Mouse (Mus musculus): ENCODE measurements around the gene Pear1.

Gene Pear1

GRCm38 (mm10) chr3:87812873-87813272 lies 11.2 kb downstream of the Pear1 start:
- in situ Hi-C loops (cut with MboI; ENCODE audit: low pct_unique_long_range_greater_than_20kb in 1 of 2, low sequenced_read_pairs in 2 of 2, unreplicated experiment in 1 of 2): no loop called here

GRCm38 (mm10) chr3:87812413-87812812 lies 11.7 kb downstream of the Pear1 start:
- in situ Hi-C loops (cut with MboI; ENCODE audit: low pct_unique_long_range_greater_than_20kb in 1 of 2, low sequenced_read_pairs in 2 of 2, unreplicated experiment in 1 of 2): no loop called here

GRCm38 (mm10) chr3:87811297-87811696 lies 12.8 kb downstream of the Pear1 start:
- in situ Hi-C loops (cut with MboI; ENCODE audit: low pct_unique_long_range_greater_than_20kb in 1 of 2, low sequenced_read_pairs in 2 of 2, unreplicated experiment in 1 of 2): no loop called here

GRCm38 (mm10) chr3:87809322-87809962 lies 14.7 kb downstream of the Pear1 start:
- in situ Hi-C loops (cut with MboI; ENCODE audit: low pct_unique_long_range_greater_than_20kb in 1 of 2, low sequenced_read_pairs in 2 of 2, unreplicated experiment in 1 of 2): no loop called here

GRCm38 (mm10) chr3:87804038-87804677 lies 19.9 kb downstream of the Pear1 start:
- in situ Hi-C loops (cut with MboI; ENCODE audit: low pct_unique_long_range_greater_than_20kb in 1 of 2, low sequenced_read_pairs in 2 of 2, unreplicated experiment in 1 of 2): no loop called here

GRCm38 (mm10) chr3:87801681-87802080 lies 22.4 kb downstream of the Pear1 start:
- in situ Hi-C loops (cut with MboI; ENCODE audit: low pct_unique_long_range_greater_than_20kb in 1 of 2, low sequenced_read_pairs in 2 of 2, unreplicated experiment in 1 of 2): no loop called here

GRCm38 (mm10) chr3:87796736-87797334 lies 27.3 kb downstream of the Pear1 start, which contains the start of gene Insrr:
TSS of gene Insrr (plus strand) at chr3:87796951.
- in situ Hi-C loops (cut with MboI; ENCODE audit: low pct_unique_long_range_greater_than_20kb in 1 of 2, low sequenced_read_pairs in 2 of 2, unreplicated experiment in 1 of 2): loop anchor here in 1 of 2 experiments (10.0 kb wide), 1 partner anchor 158 kb away; no protein-coding TSS in a partner anchor

- in situ Hi-C loops (cut with MboI; ENCODE audit: low pct_unique_long_range_greater_than_20kb in 1 of 2, low sequenced_read_pairs in 2 of 2, unreplicated experiment in 1 of 2): loop anchor here in 1 of 2 experiments (10.0 kb wide), 1 partner anchor 159 kb away; no protein-coding TSS in a partner anchor
Measured at GRCm38 (mm10) chr3:87795336-87796277, 28.5 kb downstream of the Pear1 start.

GRCm38 (mm10) chr3:87794922-87795325 lies 29.2 kb downstream of the Pear1 start, which contains the start of gene Ntrk1:
TSS of gene Ntrk1 (minus strand) at chr3:87795162.
- in situ Hi-C loops (cut with MboI; ENCODE audit: low pct_unique_long_range_greater_than_20kb in 1 of 2, low sequenced_read_pairs in 2 of 2, unreplicated experiment in 1 of 2): loop anchor here in 1 of 2 experiments (10.0 kb wide), 1 partner anchor 160 kb away; no protein-coding TSS in a partner anchor

- in situ Hi-C loops (cut with MboI; ENCODE audit: low pct_unique_long_range_greater_than_20kb in 1 of 2, low sequenced_read_pairs in 2 of 2, unreplicated experiment in 1 of 2): loop anchor here in 1 of 2 experiments (10.0 kb wide), 1 partner anchor 165 kb away; no protein-coding TSS in a partner anchor
Measured at GRCm38 (mm10) chr3:87789768-87790167, 34.3 kb downstream of the Pear1 start.

GRCm38 (mm10) chr3:87789248-87789647 lies 34.9 kb downstream of the Pear1 start:
- in situ Hi-C loops (cut with MboI; ENCODE audit: low pct_unique_long_range_greater_than_20kb in 1 of 2, low sequenced_read_pairs in 2 of 2, unreplicated experiment in 1 of 2): no loop called here

- in situ Hi-C loops (cut with MboI; ENCODE audit: low pct_unique_long_range_greater_than_20kb in 1 of 2, low sequenced_read_pairs in 2 of 2, unreplicated experiment in 1 of 2): no loop called here
Measured at GRCm38 (mm10) chr3:87785626-87786214, 38.4 kb downstream of the Pear1 start.

GRCm38 (mm10) chr3:87785156-87785555 lies 39.0 kb downstream of the Pear1 start:
- in situ Hi-C loops (cut with MboI; ENCODE audit: low pct_unique_long_range_greater_than_20kb in 1 of 2, low sequenced_read_pairs in 2 of 2, unreplicated experiment in 1 of 2): no loop called here

- in situ Hi-C loops (cut with MboI; ENCODE audit: low pct_unique_long_range_greater_than_20kb in 1 of 2, low sequenced_read_pairs in 2 of 2, unreplicated experiment in 1 of 2): no loop called here
Measured at GRCm38 (mm10) chr3:87783282-87784023, 40.7 kb downstream of the Pear1 start.

GRCm38 (mm10) chr3:87779086-87779485 lies 45.0 kb downstream of the Pear1 start:
- in situ Hi-C loops (cut with MboI; ENCODE audit: low pct_unique_long_range_greater_than_20kb in 1 of 2, low sequenced_read_pairs in 2 of 2, unreplicated experiment in 1 of 2): no loop called here

GRCm38 (mm10) chr3:87778283-87778682 lies 45.8 kb downstream of the Pear1 start:
- in situ Hi-C loops (cut with MboI; ENCODE audit: low pct_unique_long_range_greater_than_20kb in 1 of 2, low sequenced_read_pairs in 2 of 2, unreplicated experiment in 1 of 2): no loop called here

GRCm38 (mm10) chr3:87771088-87771487 lies 53.0 kb downstream of the Pear1 start:
- in situ Hi-C loops (cut with MboI; ENCODE audit: low pct_unique_long_range_greater_than_20kb in 1 of 2, low sequenced_read_pairs in 2 of 2, unreplicated experiment in 1 of 2): no loop called here

Data from mouse embryonic stem cell (cell line).